Mouse (Mus musculus) stomach, postnatal 0 days (tissue): ENCODE measurements around the gene Lrrk1.

Experiments used
- CTCF ChIP-seq: IDR thresholded peaks from 2 replicates; pipeline ENCODE4 v1.5.1; 2016; ENCODE audit warnings: antibody characterized with exemption, low read depth, mild to moderate bottlenecking, moderate library complexity
- EP300 ChIP-seq: optimal IDR thresholded peaks from 2 replicates; pipeline ENCODE3; 2016; ENCODE audit warnings: antibody characterized with exemption

GRCm38 (mm10) chr7:66282265-66282664 is 105.9 kb downstream of the Lrrk1 start:
- TF ChIP-seq CTCF (no peak), EP300 (no peak)
